Mouse (Mus musculus): ENCODE measurements around the gene Tpsg1.

GRCm38 (mm10) chr17:25408302-25408999 is 39.4 kb downstream of the Tpsg1 start:
- TF ChIP-seq POLR2A (IDR thresholded peaks at IDR 0.05; ENCODE audit: low read depth, low read length) (no peak), CTCF (IDR thresholded peaks at IDR 0.05; ENCODE audit: extremely low read depth, insufficient read depth, insufficient read length, insufficient replicate concordance) (no peak)
